Mouse (Mus musculus) G1E (cell line): ENCODE measurements around the gene Kalrn. TPM values are rescaled to one million over a fixed set of nuclear protein-coding genes. Genes with fewer than 3 reads are reported as not detected.
A peak's percentile ranks its signal among the peaks of the same experiment; 100 is the strongest.

Experiments
- ATAC-seq: 2 replicates; pipeline ENCODE4 v1.8.0; 2016; ENCODE audit warnings: mild to moderate bottlenecking; ENCODE audit not compliant: insufficient number of reproducible peaks, poor library complexity, low FRiP score, severe bottlenecking; ENCODE audit errors: extremely low read depth
- DNase-seq: peaks from one replicate; pipeline ENCODE4 v3.0.0; 2012; ENCODE audit warnings: low spot score
- H3K27me3 ChIP-seq: 2 replicates; pipeline ENCODE4 v1.6.1; 2012; ENCODE audit warnings: mild to moderate bottlenecking, low read length, inconsistent platforms; ENCODE audit not compliant: insufficient read depth
- H3K36me3 ChIP-seq: replicated peaks from 2 replicates; pipeline ENCODE3; 2012; ENCODE audit warnings: mild to moderate bottlenecking, inconsistent platforms
- H3K4me1 ChIP-seq: 2 replicates; pipeline ENCODE4 v1.6.1; 2012; ENCODE audit warnings: low read depth, low read length, inconsistent platforms, mixed read lengths; ENCODE audit not compliant: insufficient read depth
- H3K4me3 ChIP-seq: 2 replicates; pipeline ENCODE4 v1.5.1; 2012; ENCODE audit warnings: low read depth, mild to moderate bottlenecking, inconsistent platforms, low read length, moderate library complexity, mixed read lengths
- H3K9me3 ChIP-seq: replicated peaks from 2 replicates; pipeline ENCODE4 v1.6.1; 2012; ENCODE audit warnings: inconsistent platforms
- CTCF ChIP-seq: IDR thresholded peaks from 2 replicates; pipeline ENCODE4 v1.5.1; 2012; ENCODE audit warnings: low read depth, low read length, inconsistent platforms, mixed read lengths
- GATA1 ChIP-seq: IDR thresholded peaks from 2 replicates; pipeline ENCODE4 v1.6.1; 2012; ENCODE audit warnings: borderline replicate concordance, low read length, inconsistent platforms, mixed read lengths
- GATA2 ChIP-seq: IDR thresholded peaks from 2 replicates; pipeline ENCODE4 v1.6.1; 2012; ENCODE audit warnings: low read depth, low read length, inconsistent platforms, borderline replicate concordance
- POLR2AphosphoS5 ChIP-seq: IDR thresholded peaks from 2 replicates; pipeline ENCODE4 v1.6.1; 2012; ENCODE audit warnings: low read depth, low read length, inconsistent platforms; ENCODE audit not compliant: insufficient replicate concordance
- TAL1 ChIP-seq: conservative IDR thresholded peaks from 2 replicates; pipeline ENCODE4 v1.6.1; 2012; ENCODE audit warnings: low read depth, low read length, inconsistent platforms, mixed read lengths
- polyA plus RNA-seq: library from polyadenylated mRNA; stranded (reverse); fragments of >175 nt; gene quantifications from 2 replicates; pipeline ENCODE4 v1.2.3, GENCODE M21; 2012
- total RNA-seq, 2 experiments: library from RNA; stranded (forward) in 1 of 2; stranded (reverse) in 1 of 2; fragments of 200-1000 nt in 1 of 2; fragments of >200 nt in 1 of 2; fragmentation: Nextera tagmentation in 1 of 2; gene quantifications; 2 replicates each; pipeline ENCODE4 v1.2.3; 2014 to 2017

Gene Kalrn
- total and polyA plus RNA-seq, 3 experiments: 0.88 to 2.8 (median 1.8) TPM

GRCm38 (mm10) chr16:34066376-34066775 is 507.0 kb downstream of the Kalrn start:
- Histone ChIP-seq H3K27me3 (peaks cover 77% of the 10 kb centered on the region), H3K4me3 (no peak overlapping the region), H3K9me3 (no peaks in the 10 kb centered on the region), H3K36me3 (no peaks in the 10 kb centered on the region), H3K4me1 (peaks cover 19% of the 10 kb centered on the region)
- TF ChIP-seq TAL1: no peak
- TF ChIP-seq GATA2: no peak
- TF ChIP-seq CTCF: no peak
- no peak for TF ChIP-seq GATA1
- no peak for TF ChIP-seq POLR2AphosphoS5
- DNase-seq (no peak), ATAC-seq (no peak)

GRCm38 (mm10) chr16:34063313-34063712 is 510.0 kb downstream of the Kalrn start:
- H3K4me3 ChIP-seq: no peak overlapping the region
- H3K27me3 ChIP-seq: peaks cover 60% of the 10 kb centered on the region
- H3K9me3 ChIP-seq: no peaks in the 10 kb centered on the region
- ATAC-seq (no peak), DNase-seq (no peak)
- TF ChIP-seq POLR2AphosphoS5: no peak
- no peak for TF ChIP-seq TAL1
- TF ChIP-seq GATA1: no peak
- no peak for TF ChIP-seq GATA2
- TF ChIP-seq CTCF: no peak
- peaks cover 31% of the 10 kb centered on the region for H3K4me1 ChIP-seq
- H3K36me3 ChIP-seq: no peaks in the 10 kb centered on the region

DNA sequence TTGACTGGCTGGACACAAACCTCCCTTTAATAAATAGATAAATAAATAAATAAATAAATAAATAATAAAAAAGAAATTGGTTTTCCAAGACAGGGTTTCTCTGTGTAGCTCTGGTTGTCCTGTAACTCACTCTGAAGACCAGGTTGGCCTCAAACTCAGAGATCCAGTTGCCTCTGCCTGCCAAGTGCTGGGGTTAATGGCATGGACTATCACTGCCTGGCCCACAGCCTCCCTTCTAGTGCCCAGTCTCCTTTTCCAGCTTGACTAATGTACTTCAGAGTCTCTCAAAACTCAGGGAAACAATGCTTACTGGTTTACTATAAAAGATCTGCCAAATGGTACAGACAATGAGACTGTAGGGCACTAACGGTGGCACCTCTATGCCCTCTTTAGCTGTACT is 511.7 kb downstream of the Kalrn start:
- no peak overlapping the region for H3K4me3 ChIP-seq

DNA sequence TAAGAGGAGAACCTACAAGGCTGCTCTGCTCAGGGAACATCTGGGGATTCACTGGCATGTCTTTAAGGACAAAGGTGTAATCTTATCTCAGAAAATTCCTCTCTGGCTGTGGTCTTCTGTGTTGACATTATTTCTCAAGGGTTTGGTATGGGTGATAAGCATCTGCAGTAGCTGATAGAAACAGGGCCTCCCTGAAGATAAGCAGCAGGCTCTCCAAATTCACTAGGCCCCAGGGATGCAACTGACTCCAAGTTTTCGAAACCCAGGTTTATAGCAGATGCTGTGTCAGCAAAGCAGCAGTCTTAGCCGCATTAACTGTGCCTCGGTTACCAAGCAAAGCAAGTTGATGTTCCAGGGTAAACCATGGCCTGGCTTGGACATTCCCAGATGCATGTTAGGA is 514.7 kb downstream of the Kalrn start:
- Histone ChIP-seq H3K4me1 (peaks cover 54% of the 10 kb centered on the region), H3K36me3 (no peaks in the 10 kb centered on the region), H3K9me3 (no peaks in the 10 kb centered on the region), H3K4me3 (peak overlapping the region; percentile 36; the same call in 1 of the 2 replicates), H3K27me3 (peaks cover 48% of the 10 kb centered on the region)
- ATAC-seq (peak; percentile 65), DNase-seq (peak; percentile 59)
- TF ChIP-seq TAL1 (peak; percentile 94), GATA1 (no peak), GATA2 (peak; percentile 17; the same call in 1 of the 2 replicates), CTCF (no peak)

More for the DNA sequence above, 511.7 kb downstream of the Kalrn start:
- Histone ChIP-seq H3K9me3 (no peaks in the 10 kb centered on the region), H3K36me3 (no peaks in the 10 kb centered on the region), H3K27me3 (peaks cover 49% of the 10 kb centered on the region), H3K4me1 (peaks cover 36% of the 10 kb centered on the region)
- no peak for ATAC-seq
- no peak for DNase-seq
- no peak for TF ChIP-seq GATA1
- TF ChIP-seq GATA2: no peak
- no peak for TF ChIP-seq CTCF
- TF ChIP-seq TAL1: no peak

GRCm38 (mm10) chr16:34057464-34057863 is 515.9 kb downstream of the Kalrn start:
- H3K36me3 ChIP-seq: no peaks in the 10 kb centered on the region
- H3K4me3 ChIP-seq: no peak overlapping the region; the same call in 1 of the 2 replicates
- H3K4me1 ChIP-seq: peaks cover 63% of the 10 kb centered on the region
- no peaks in the 10 kb centered on the region for H3K9me3 ChIP-seq
- peaks cover 55% of the 10 kb centered on the region for H3K27me3 ChIP-seq
- peak; percentile 61 for TF ChIP-seq TAL1
- TF ChIP-seq GATA2: no peak
- no peak for TF ChIP-seq POLR2AphosphoS5
- no peak for TF ChIP-seq CTCF
- no peak for TF ChIP-seq GATA1
- DNase-seq (no peak), ATAC-seq (peak; percentile 24; the same call in 1 of the 2 replicates)

DNA sequence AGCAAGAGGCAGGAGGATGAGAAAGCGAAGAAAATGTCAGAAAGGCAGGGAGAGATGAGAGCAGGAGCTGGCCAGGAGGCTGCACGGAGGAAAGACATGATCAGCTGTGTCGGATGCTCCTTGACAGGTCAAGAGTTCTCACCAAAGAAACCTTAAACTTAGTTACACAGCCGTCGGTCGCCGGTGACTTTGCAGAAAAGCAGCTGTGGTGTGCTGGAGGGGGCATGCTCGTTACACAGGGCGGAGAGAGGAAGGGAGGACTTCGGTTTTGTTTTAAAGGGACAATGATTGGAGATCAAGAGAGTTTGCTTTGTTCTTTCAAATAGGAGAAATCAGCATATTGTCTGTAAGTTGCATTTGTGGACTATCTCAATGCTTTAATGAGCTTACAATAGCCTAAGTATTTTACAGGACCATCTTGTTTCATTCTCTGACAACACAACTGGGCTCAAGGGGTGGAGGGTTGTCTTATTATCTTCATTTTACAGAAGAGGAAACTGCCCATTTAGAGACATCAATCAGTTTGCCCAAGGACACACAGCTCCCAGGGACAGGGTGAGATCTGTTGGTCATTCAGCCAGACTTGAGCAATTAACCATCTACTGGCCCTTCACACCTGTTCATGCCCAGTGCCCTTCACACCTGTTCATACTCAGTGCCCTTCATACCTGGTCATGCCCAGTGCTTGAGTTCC is 516.8 kb downstream of the Kalrn start:
- peak; percentile 41; the same call in 1 of the 2 replicates for ATAC-seq
- DNase-seq: no peak
- TF ChIP-seq CTCF: no peak
- TF ChIP-seq TAL1: no peak
- TF ChIP-seq POLR2AphosphoS5: no peak
- no peak for TF ChIP-seq GATA2
- TF ChIP-seq GATA1: no peak
- H3K9me3 ChIP-seq: no peaks in the 10 kb centered on the region
- peak overlapping the region; percentile 52; the same call in 1 of the 2 replicates for H3K4me3 ChIP-seq
- peaks cover 68% of the 10 kb centered on the region for H3K4me1 ChIP-seq
- H3K27me3 ChIP-seq: peaks cover 56% of the 10 kb centered on the region
- no peaks in the 10 kb centered on the region for H3K36me3 ChIP-seq

GRCm38 (mm10) chr16:34050090-34050489 is 523.2 kb downstream of the Kalrn start:
- H3K9me3 ChIP-seq: no peaks in the 10 kb centered on the region
- no peaks in the 10 kb centered on the region for H3K36me3 ChIP-seq
- ATAC-seq (peak; percentile 25; the same call in 1 of the 2 replicates), DNase-seq (no peak)
- peaks cover 82% of the 10 kb centered on the region for H3K4me1 ChIP-seq
- peak overlapping the region; percentile 1; the same call in 1 of the 2 replicates for H3K4me3 ChIP-seq
- H3K27me3 ChIP-seq: peaks cover 68% of the 10 kb centered on the region
- no peak for TF ChIP-seq CTCF
- peak; percentile 65 for TF ChIP-seq TAL1
- no peak for TF ChIP-seq POLR2AphosphoS5
- no peak for TF ChIP-seq GATA1
- TF ChIP-seq GATA2: no peak
